Mouse (Mus musculus) hindbrain, postnatal 0 days (tissue): ENCODE results near the gene Tomm40l. TPM values are rescaled to one million over a fixed set of nuclear protein-coding genes. Genes with fewer than 3 reads are reported as not detected.

ENCODE experiments used
- ATAC-seq: fragments of 200-750 bp; cut with Nextera tagmentation; 2 replicates; pipeline ENCODE4 v1.8.0; 2017; ENCODE audit warnings: mild to moderate bottlenecking, moderate TSS enrichment, moderate library complexity
- DNase-seq: peaks from one replicate; pipeline ENCODE4 v3.0.0-alpha.2; 2015; ENCODE audit warnings: low spot score
- H3K27ac ChIP-seq: fragments of 300-500 bp; sonication (generic); 2 replicates; pipeline ENCODE4 v1.5.1; 2014; ENCODE audit warnings: mild to moderate bottlenecking
- H3K27me3 ChIP-seq: fragments of 300-500 bp; sonication (generic); 2 replicates; pipeline ENCODE4 v1.6.1; 2014; ENCODE audit warnings: low read length, mixed read lengths; ENCODE audit not compliant: insufficient read depth
- H3K36me3 ChIP-seq: fragments of 300-500 bp; sonication (generic); 2 replicates; pipeline ENCODE4 v1.6.1; 2014; ENCODE audit warnings: low read length, mixed read lengths; ENCODE audit not compliant: insufficient read depth
- H3K4me1 ChIP-seq: fragments of 300-500 bp; sonication (generic); 2 replicates; pipeline ENCODE4 v1.6.1; 2014; ENCODE audit warnings: antibody characterized with exemption, low read length, mixed read lengths; ENCODE audit not compliant: insufficient read depth
- H3K4me2 ChIP-seq: fragments of 300-500 bp; sonication (generic); 2 replicates; pipeline ENCODE4 v1.6.1; 2014; ENCODE audit warnings: low read depth, mild to moderate bottlenecking, low read length, moderate library complexity, mixed read lengths
- H3K4me3 ChIP-seq: fragments of 300-500 bp; sonication (generic); 2 replicates; pipeline ENCODE4 v1.5.1; 2014; ENCODE audit warnings: low read length
- H3K9ac ChIP-seq: fragments of 300-500 bp; sonication (generic); replicated peaks from 2 replicates; pipeline ENCODE4 v1.6.1; 2014; ENCODE audit warnings: mild to moderate bottlenecking, low read length, moderate library complexity, mixed read lengths
- H3K9me3 ChIP-seq: fragments of 300-500 bp; sonication (generic); 2 replicates; pipeline ENCODE4 v1.6.1; 2016; ENCODE audit warnings: low read length, mixed read lengths
- CTCF ChIP-seq: IDR thresholded peaks from 2 replicates; pipeline ENCODE4 v1.5.1; 2016; ENCODE audit warnings: antibody characterized with exemption, control low read depth, low read depth
- WGBS: fragments of 180-500 bp; shearing (Covaris S2); extraction: QIAGEN DNeasy Blood & Tissue Kit; methylation state at CpG from one replicate; pipeline ENCODE4 v1.1.7; 2014; 5-methylcytosine and 5-hydroxymethylcytosine counted together
- polyA plus RNA-seq: library from polyadenylated mRNA; unstranded; fragments of >200 nt; fragmentation: Nextera tagmentation; extraction: Ambion mirVana; gene quantifications from 2 replicates; pipeline ENCODE4 v1.2.1, GENCODE M21; 2015
- total RNA-seq: library from RNA; depleted of rRNA; stranded (reverse); fragments of >200 nt; gene quantifications from 2 replicates; pipeline ENCODE4 v1.2.3, GENCODE M21; 2014

The Tomm40l gene
- total and polyA plus RNA-seq, 2 experiments from 2014 or later: 41.1 to 53.6 TPM

- WGBS: 63% methylated on average over 6 of the region's 6 CpGs
- Histone ChIP-seq H3K4me2 (no peak overlapping the region), H3K9me3 (no peaks in the 10 kb centered on the region), H3K4me1 (no peaks in the 10 kb centered on the region), H3K36me3 (no peaks in the 10 kb centered on the region), H3K27me3 (no peaks in the 10 kb centered on the region), H3K9ac (no peak overlapping the region), H3K27ac (no peak overlapping the region), H3K4me3 (no peak overlapping the region)
- DNase-seq (no peak), ATAC-seq (0 out of 2 replicates have a peak, but pooled peaks have one; percentile 27)
- no peak for TF ChIP-seq CTCF
These were observed 16.4 kb downstream of the Tomm40l start for GRCm38 (mm10) chr1:171205704-171206493.

- WGBS: 72% methylated on average over 7 of the region's 7 CpGs
- Histone ChIP-seq H3K4me2 (no peak overlapping the region), H3K27me3 (no peaks in the 10 kb centered on the region), H3K36me3 (no peaks in the 10 kb centered on the region), H3K27ac (no peak overlapping the region), H3K9ac (no peak overlapping the region), H3K4me3 (no peak overlapping the region), H3K9me3 (no peaks in the 10 kb centered on the region), H3K4me1 (no peaks in the 10 kb centered on the region)
- ATAC-seq (no peak), DNase-seq (no peak)
- TF ChIP-seq CTCF: no peak
These were observed 18.1 kb downstream of the Tomm40l start for GRCm38 (mm10) chr1:171204249-171204644.

- Histone ChIP-seq H3K27me3 (no peaks in the 10 kb centered on the region), H3K9me3 (no peaks in the 10 kb centered on the region), H3K9ac (no peak overlapping the region), H3K4me2 (no peak overlapping the region), H3K4me1 (no peaks in the 10 kb centered on the region), H3K27ac (no peak overlapping the region), H3K36me3 (no peaks in the 10 kb centered on the region), H3K4me3 (no peak overlapping the region)
- TF ChIP-seq CTCF: no peak
- DNase-seq (no peak), ATAC-seq (no peak)
- WGBS: 60% methylated on average over 10 of the region's 11 CpGs
These were observed 18.7 kb downstream of the Tomm40l start for GRCm38 (mm10) chr1:171203471-171204248.

- Histone ChIP-seq H3K9me3 (no peaks in the 10 kb centered on the region), H3K4me1 (no peaks in the 10 kb centered on the region), H3K4me3 (no peak overlapping the region), H3K27me3 (no peaks in the 10 kb centered on the region; the same call in 1 of the 2 replicates), H3K27ac (no peak overlapping the region), H3K9ac (no peak overlapping the region), H3K4me2 (no peak overlapping the region), H3K36me3 (no peaks in the 10 kb centered on the region)
- 95% methylated on average over 1 of the region's 1 CpGs for WGBS
- ATAC-seq (no peak), DNase-seq (no peak)
- TF ChIP-seq CTCF: no peak
These were observed 21.5 kb downstream of the Tomm40l start for GRCm38 (mm10) chr1:171200769-171201168.

GRCm38 (mm10) chr1:171199532-171199931 is 22.8 kb downstream of the Tomm40l start:
- TF ChIP-seq CTCF: no peak
- ATAC-seq (no peak), DNase-seq (no peak)
- WGBS: 53% methylated on average over 1 of the region's 1 CpGs
- Histone ChIP-seq H3K4me3 (no peak overlapping the region), H3K4me2 (no peak overlapping the region), H3K27ac (no peak overlapping the region), H3K9ac (no peak overlapping the region), H3K27me3 (peaks cover 4% of the 10 kb centered on the region; the same call in 1 of the 2 replicates), H3K36me3 (no peaks in the 10 kb centered on the region), H3K4me1 (peaks cover 2% of the 10 kb centered on the region; the same call in 1 of the 2 replicates), H3K9me3 (no peaks in the 10 kb centered on the region)

- Histone ChIP-seq H3K36me3 (no peaks in the 10 kb centered on the region), H3K9ac (peak within 1 kb of the TSS; percentile 56), H3K27me3 (peaks cover 4% of the 10 kb centered on the region; the same call in 1 of the 2 replicates), H3K4me3 (peak within 1 kb of the TSS; percentile 66), H3K4me1 (peaks cover 3% of the 10 kb centered on the region), H3K4me2 (peak within 1 kb of the TSS; percentile 96), H3K9me3 (no peaks in the 10 kb centered on the region), H3K27ac (no peak within 1 kb of the TSS; the same call in 1 of the 2 replicates)
- peak; percentile 90 for ATAC-seq
- no peak for TF ChIP-seq CTCF
- 0% methylated on average over 33 of the region's 33 CpGs for WGBS
- DNase-seq: peak; percentile 79
These were observed 26.4 kb downstream of the Tomm40l start, which contains the start of gene Pcp4l1 for GRCm38 (mm10) chr1:171195887-171196397. Gene Pcp4l1, minus strand, starts transcription at chr1:171196268.
